Mouse (Mus musculus) G1E (cell line): Measurements from ENCODE around the gene Insl5. TPM values are rescaled to one million over a fixed set of nuclear protein-coding genes. Genes with fewer than 3 reads are reported as not detected.

ENCODE experiments used
- ATAC-seq: 2 replicates; pipeline ENCODE4 v1.8.0; 2016; ENCODE audit warnings: mild to moderate bottlenecking; ENCODE audit not compliant: insufficient number of reproducible peaks, poor library complexity, low FRiP score, severe bottlenecking; ENCODE audit errors: extremely low read depth
- DNase-seq: peaks from one replicate; pipeline ENCODE4 v3.0.0; 2012; ENCODE audit warnings: low spot score
- H3K27me3 ChIP-seq: 2 replicates; pipeline ENCODE4 v1.6.1; 2012; ENCODE audit warnings: mild to moderate bottlenecking, low read length, inconsistent platforms; ENCODE audit not compliant: insufficient read depth
- H3K36me3 ChIP-seq: replicated peaks from 2 replicates; pipeline ENCODE3; 2012; ENCODE audit warnings: mild to moderate bottlenecking, inconsistent platforms
- H3K4me1 ChIP-seq: 2 replicates; pipeline ENCODE4 v1.6.1; 2012; ENCODE audit warnings: low read depth, low read length, inconsistent platforms, mixed read lengths; ENCODE audit not compliant: insufficient read depth
- H3K4me3 ChIP-seq: 2 replicates; pipeline ENCODE4 v1.5.1; 2012; ENCODE audit warnings: low read depth, mild to moderate bottlenecking, inconsistent platforms, low read length, moderate library complexity, mixed read lengths
- H3K9me3 ChIP-seq: replicated peaks from 2 replicates; pipeline ENCODE4 v1.6.1; 2012; ENCODE audit warnings: inconsistent platforms
- CTCF ChIP-seq: IDR thresholded peaks from 2 replicates; pipeline ENCODE4 v1.5.1; 2012; ENCODE audit warnings: low read depth, low read length, inconsistent platforms, mixed read lengths
- GATA1 ChIP-seq: IDR thresholded peaks from 2 replicates; pipeline ENCODE4 v1.6.1; 2012; ENCODE audit warnings: borderline replicate concordance, low read length, inconsistent platforms, mixed read lengths
- GATA2 ChIP-seq: IDR thresholded peaks from 2 replicates; pipeline ENCODE4 v1.6.1; 2012; ENCODE audit warnings: low read depth, low read length, inconsistent platforms, borderline replicate concordance
- POLR2AphosphoS5 ChIP-seq: IDR thresholded peaks from 2 replicates; pipeline ENCODE4 v1.6.1; 2012; ENCODE audit warnings: low read depth, low read length, inconsistent platforms; ENCODE audit not compliant: insufficient replicate concordance
- TAL1 ChIP-seq: conservative IDR thresholded peaks from 2 replicates; pipeline ENCODE4 v1.6.1; 2012; ENCODE audit warnings: low read depth, low read length, inconsistent platforms, mixed read lengths
- polyA plus RNA-seq: library from polyadenylated mRNA; stranded (reverse); fragments of >175 nt; gene quantifications from 2 replicates; pipeline ENCODE4 v1.2.3, GENCODE M21; 2012
- total RNA-seq, 2 experiments: library from RNA; stranded (forward) in 1 of 2; stranded (reverse) in 1 of 2; fragments of 200-1000 nt in 1 of 2; fragments of >200 nt in 1 of 2; fragmentation: Nextera tagmentation in 1 of 2; gene quantifications; 2 replicates each; pipeline ENCODE4 v1.2.3; 2014 to 2017

The Insl5 gene
- total and polyA plus RNA-seq, 3 experiments, result not detected

GRCm38 (mm10) chr4:103048046-103048445, 21.4 kb upstream of the Insl5 start:
- no peak for ATAC-seq
- TF ChIP-seq POLR2AphosphoS5 (no peak), GATA2 (no peak), GATA1 (no peak), CTCF (no peak)

GRCm38 (mm10) chr4:103042997-103043396, 16.4 kb upstream of the Insl5 start:
- no peak for ATAC-seq
- H3K9me3 ChIP-seq, result no peaks in the 10 kb centered on the region

More at GRCm38 (mm10) chr4:103048046-103048445, 21.4 kb upstream of the Insl5 start:
- H3K9me3 ChIP-seq, result no peaks in the 10 kb centered on the region
- DNase-seq, result no peak
- H3K27me3 ChIP-seq, result no peaks in the 10 kb centered on the region
- H3K36me3 ChIP-seq, result no peaks in the 10 kb centered on the region
- H3K4me3 ChIP-seq, result no peak overlapping the region
- H3K4me1 ChIP-seq, result no peaks in the 10 kb centered on the region

GRCm38 (mm10) chr4:103039838-103040191, 13.2 kb upstream of the Insl5 start:
- no peak overlapping the region for H3K4me3 ChIP-seq
- no peaks in the 10 kb centered on the region for H3K4me1 ChIP-seq
- no peaks in the 10 kb centered on the region for H3K9me3 ChIP-seq
- DNase-seq (no peak), ATAC-seq (no peak)
- no peak for TF ChIP-seq POLR2AphosphoS5
- no peak for TF ChIP-seq GATA1
- TF ChIP-seq CTCF, result no peak
- TF ChIP-seq GATA2, result no peak
- TF ChIP-seq TAL1, result no peak
- H3K27me3 ChIP-seq, result no peaks in the 10 kb centered on the region
- no peaks in the 10 kb centered on the region for H3K36me3 ChIP-seq

More at GRCm38 (mm10) chr4:103042997-103043396, 16.4 kb upstream of the Insl5 start:
- TF ChIP-seq GATA2 (no peak), GATA1 (no peak), CTCF (no peak), POLR2AphosphoS5 (no peak), TAL1 (no peak)
- H3K4me3 ChIP-seq, result no peak overlapping the region
- no peaks in the 10 kb centered on the region for H3K27me3 ChIP-seq
- no peak for DNase-seq
- H3K4me1 ChIP-seq, result no peaks in the 10 kb centered on the region
- no peaks in the 10 kb centered on the region for H3K36me3 ChIP-seq

- DNase-seq (no peak), ATAC-seq (no peak)
- no peaks in the 10 kb centered on the region for H3K36me3 ChIP-seq
- no peaks in the 10 kb centered on the region for H3K9me3 ChIP-seq
- no peak overlapping the region for H3K4me3 ChIP-seq
- H3K27me3 ChIP-seq, result no peaks in the 10 kb centered on the region
- H3K4me1 ChIP-seq, result no peaks in the 10 kb centered on the region
- TF ChIP-seq GATA1, result no peak
- no peak for TF ChIP-seq CTCF
- no peak for TF ChIP-seq GATA2
- TF ChIP-seq POLR2AphosphoS5, result no peak
- no peak for TF ChIP-seq TAL1
Observed at GRCm38 (mm10) chr4:103039103-103039837, 12.6 kb upstream of the Insl5 start.

- Histone ChIP-seq H3K4me1 (no peaks in the 10 kb centered on the region), H3K9me3 (no peaks in the 10 kb centered on the region), H3K36me3 (no peaks in the 10 kb centered on the region), H3K27me3 (no peaks in the 10 kb centered on the region), H3K4me3 (no peak overlapping the region)
- no peak for ATAC-seq
- DNase-seq, result no peak
- TF ChIP-seq CTCF, result no peak
- no peak for TF ChIP-seq TAL1
- no peak for TF ChIP-seq GATA2
- TF ChIP-seq POLR2AphosphoS5, result no peak
- no peak for TF ChIP-seq GATA1
Observed at GRCm38 (mm10) chr4:103028177-103029088, 1.8 kb upstream of the Insl5 start.

- TF ChIP-seq GATA2, result no peak
- TF ChIP-seq GATA1, result no peak
- TF ChIP-seq TAL1, result no peak
- TF ChIP-seq CTCF, result no peak
- no peak for TF ChIP-seq POLR2AphosphoS5
- ATAC-seq (no peak), DNase-seq (no peak)
- no peak overlapping the region for H3K4me3 ChIP-seq
- no peaks in the 10 kb centered on the region for H3K27me3 ChIP-seq
- H3K9me3 ChIP-seq, result no peaks in the 10 kb centered on the region
- H3K36me3 ChIP-seq, result no peaks in the 10 kb centered on the region
- H3K4me1 ChIP-seq, result no peaks in the 10 kb centered on the region
Observed at GRCm38 (mm10) chr4:103027745-103028144, 1.1 kb upstream of the Insl5 start.

- Histone ChIP-seq H3K4me3 (no peak overlapping the region), H3K4me1 (no peaks in the 10 kb centered on the region), H3K9me3 (no peaks in the 10 kb centered on the region), H3K27me3 (no peaks in the 10 kb centered on the region), H3K36me3 (no peaks in the 10 kb centered on the region)
- no peak for ATAC-seq
- TF ChIP-seq GATA2 (no peak), TAL1 (no peak), CTCF (no peak), POLR2AphosphoS5 (no peak), GATA1 (no peak)
- DNase-seq, result no peak
Observed at GRCm38 (mm10) chr4:103013490-103013889, 13.2 kb downstream of the Insl5 start.
